Mouse (Mus musculus) testis, adult 2 months (tissue): ENCODE results near the gene Foxn3. TPM values are rescaled to one million over a fixed set of nuclear protein-coding genes. Genes with fewer than 3 reads are reported as not detected.

Experiments
- H3K27ac ChIP-seq: fragments of 200-500 bp; 2 replicates; pipeline ENCODE4 v1.5.1; 2012; ENCODE audit warnings: low read depth, low read length; ENCODE audit not compliant: control insufficient read depth, insufficient read depth
- H3K27me3 ChIP-seq: fragments of 200-500 bp; 2 replicates; pipeline ENCODE4 v1.6.1; 2012; ENCODE audit warnings: mild to moderate bottlenecking, low read length, moderate library complexity; ENCODE audit not compliant: control insufficient read depth, insufficient read depth
- H3K36me3 ChIP-seq: fragments of 200-500 bp; 2 replicates; pipeline ENCODE4 v1.6.1; 2012; ENCODE audit warnings: mild to moderate bottlenecking, low read length; ENCODE audit not compliant: control insufficient read depth, insufficient read depth
- H3K4me1 ChIP-seq: fragments of 200-500 bp; 2 replicates; pipeline ENCODE4 v1.6.1; 2012; ENCODE audit warnings: low read length; ENCODE audit not compliant: control insufficient read depth, insufficient read depth
- H3K4me3 ChIP-seq: fragments of 200-500 bp; 2 replicates; pipeline ENCODE4 v1.5.1; 2012; ENCODE audit warnings: low read depth, mild to moderate bottlenecking, low read length, moderate library complexity, mixed read lengths; ENCODE audit not compliant: control insufficient read depth
- CTCF ChIP-seq: fragments of 200-500 bp; IDR thresholded peaks from 2 replicates; pipeline ENCODE4 v1.5.1; 2012; ENCODE audit warnings: low read depth, mild to moderate bottlenecking, inconsistent platforms, low read length, moderate library complexity; ENCODE audit not compliant: control insufficient read depth, insufficient read depth, insufficient replicate concordance
- POLR2A ChIP-seq: fragments of 200-500 bp; IDR thresholded peaks from 2 replicates; pipeline ENCODE4 v1.6.1; 2012; ENCODE audit warnings: low read depth, mild to moderate bottlenecking, inconsistent platforms, low read length, moderate library complexity; ENCODE audit not compliant: control insufficient read depth
- polyA plus RNA-seq: library from polyadenylated mRNA; depleted of rRNA; stranded (reverse); fragments of >200 nt; gene quantifications from 2 replicates; pipeline ENCODE4 v1.2.3, GENCODE M21; 2012

The Foxn3 gene
- polyA plus RNA-seq, 1 experiment, result 7.3 TPM

- Histone ChIP-seq H3K27me3 (no peaks in the 10 kb centered on the region), H3K4me3 (no peak overlapping the region), H3K36me3 (no peaks in the 10 kb centered on the region), H3K27ac (no peak overlapping the region), H3K4me1 (no peaks in the 10 kb centered on the region)
- TF ChIP-seq CTCF, result no peak
- no peak for TF ChIP-seq POLR2A
Measured at GRCm38 (mm10) chr12:99262066-99262599, 301.2 kb downstream of the Foxn3 start.

GRCm38 (mm10) chr12:99260171-99260570, 303.2 kb downstream of the Foxn3 start:
- Histone ChIP-seq H3K4me1 (no peaks in the 10 kb centered on the region), H3K36me3 (no peaks in the 10 kb centered on the region), H3K27ac (no peak overlapping the region), H3K27me3 (no peaks in the 10 kb centered on the region), H3K4me3 (no peak overlapping the region)
- TF ChIP-seq POLR2A (no peak), CTCF (no peak)

- H3K4me3 ChIP-seq, result no peak overlapping the region
- TF ChIP-seq POLR2A (no peak), CTCF (no peak)
- no peaks in the 10 kb centered on the region for H3K36me3 ChIP-seq
- no peaks in the 10 kb centered on the region for H3K4me1 ChIP-seq
- no peaks in the 10 kb centered on the region for H3K27me3 ChIP-seq
- H3K27ac ChIP-seq, result no peak overlapping the region
Measured at GRCm38 (mm10) chr12:99257570-99257969, 305.8 kb downstream of the Foxn3 start.

GRCm38 (mm10) chr12:99256997-99257396, 306.4 kb downstream of the Foxn3 start:
- H3K27me3 ChIP-seq, result no peaks in the 10 kb centered on the region
- no peaks in the 10 kb centered on the region for H3K4me1 ChIP-seq
- no peak overlapping the region for H3K4me3 ChIP-seq
- H3K27ac ChIP-seq, result no peak overlapping the region
- H3K36me3 ChIP-seq, result no peaks in the 10 kb centered on the region
- no peak for TF ChIP-seq CTCF
- no peak for TF ChIP-seq POLR2A

- TF ChIP-seq POLR2A (no peak), CTCF (no peak)
- no peaks in the 10 kb centered on the region for H3K4me1 ChIP-seq
Measured at GRCm38 (mm10) chr12:99256463-99256862, 306.9 kb downstream of the Foxn3 start.

GRCm38 (mm10) chr12:99254436-99254835, 308.9 kb downstream of the Foxn3 start:
- no peak overlapping the region for H3K4me3 ChIP-seq
- H3K27me3 ChIP-seq, result no peaks in the 10 kb centered on the region
- no peaks in the 10 kb centered on the region for H3K36me3 ChIP-seq
- H3K4me1 ChIP-seq, result no peaks in the 10 kb centered on the region
- H3K27ac ChIP-seq, result no peak overlapping the region
- no peak for TF ChIP-seq CTCF
- TF ChIP-seq POLR2A, result no peak

More at GRCm38 (mm10) chr12:99256463-99256862, 306.9 kb downstream of the Foxn3 start:
- Histone ChIP-seq H3K36me3 (no peaks in the 10 kb centered on the region), H3K4me3 (no peak overlapping the region), H3K27me3 (no peaks in the 10 kb centered on the region), H3K27ac (no peak overlapping the region)

- Histone ChIP-seq H3K4me3 (no peak overlapping the region), H3K27ac (no peak overlapping the region), H3K36me3 (no peaks in the 10 kb centered on the region), H3K27me3 (no peaks in the 10 kb centered on the region), H3K4me1 (no peaks in the 10 kb centered on the region)
- TF ChIP-seq CTCF (no peak), POLR2A (no peak)
Measured at GRCm38 (mm10) chr12:99253562-99253961, 309.8 kb downstream of the Foxn3 start.

- no peaks in the 10 kb centered on the region for H3K36me3 ChIP-seq
- no peak overlapping the region for H3K4me3 ChIP-seq
Measured at GRCm38 (mm10) chr12:99248606-99249005, 314.8 kb downstream of the Foxn3 start.

More at GRCm38 (mm10) chr12:99248606-99249005, 314.8 kb downstream of the Foxn3 start:
- H3K27ac ChIP-seq, result no peak overlapping the region
- no peaks in the 10 kb centered on the region for H3K27me3 ChIP-seq
- H3K4me1 ChIP-seq, result peaks cover 4% of the 10 kb centered on the region; the same call in 1 of the 2 replicates
- TF ChIP-seq CTCF, result no peak
- no peak for TF ChIP-seq POLR2A
